Mouse (Mus musculus): ENCODE data around the gene Pawr.

DNA sequence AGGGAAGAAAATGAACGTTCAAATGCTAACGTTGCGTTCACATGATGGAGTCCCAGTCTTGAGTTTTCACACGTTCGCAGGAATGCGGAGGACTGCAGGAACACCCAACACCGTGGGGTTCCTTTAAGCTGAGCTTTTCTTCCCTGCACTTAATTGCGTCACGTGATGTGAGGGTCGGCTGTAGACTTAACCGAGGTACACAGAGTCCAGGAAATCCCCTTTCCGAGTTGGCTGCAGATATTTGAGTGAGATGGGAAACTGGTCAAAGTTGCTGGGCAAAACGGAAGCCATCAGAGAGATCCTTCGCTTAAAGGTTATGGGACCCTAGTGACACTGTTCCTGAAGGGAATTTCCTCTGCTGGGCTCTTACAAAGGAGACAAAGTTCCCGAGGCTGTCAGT is 102.1 kb downstream of the Pawr start:
- TF ChIP-seq CTCF (IDR thresholded peaks at IDR 0.05; ENCODE audit: borderline replicate concordance, insufficient read depth, low read length) (no peak), POLR2A (IDR thresholded peaks at IDR 0.05; ENCODE audit: low read depth, low read length) (no peak)

Data from embryonic fibroblast, embryonic 13.5 days (primary cell).